Mouse (Mus musculus) thymus, adult 2 months (tissue): Measurements from ENCODE around the gene Cdk2ap1.

Experiments
- CTCF ChIP-seq: fragments of 200-500 bp; IDR thresholded peaks from 2 replicates; pipeline ENCODE4 v1.5.1; 2012; ENCODE audit warnings: mild to moderate bottlenecking, control low read depth, low read length, moderate library complexity, borderline replicate concordance; ENCODE audit not compliant: control insufficient read depth, poor library complexity, insufficient read depth; ENCODE audit errors: extremely low read depth
- POLR2A ChIP-seq: fragments of 200-500 bp; IDR thresholded peaks from 2 replicates; pipeline ENCODE4 v1.6.1; 2012; ENCODE audit warnings: mild to moderate bottlenecking, low read length, control low read depth, moderate library complexity; ENCODE audit not compliant: control insufficient read depth, poor library complexity, insufficient read depth; ENCODE audit errors: extremely low read depth

DNA sequence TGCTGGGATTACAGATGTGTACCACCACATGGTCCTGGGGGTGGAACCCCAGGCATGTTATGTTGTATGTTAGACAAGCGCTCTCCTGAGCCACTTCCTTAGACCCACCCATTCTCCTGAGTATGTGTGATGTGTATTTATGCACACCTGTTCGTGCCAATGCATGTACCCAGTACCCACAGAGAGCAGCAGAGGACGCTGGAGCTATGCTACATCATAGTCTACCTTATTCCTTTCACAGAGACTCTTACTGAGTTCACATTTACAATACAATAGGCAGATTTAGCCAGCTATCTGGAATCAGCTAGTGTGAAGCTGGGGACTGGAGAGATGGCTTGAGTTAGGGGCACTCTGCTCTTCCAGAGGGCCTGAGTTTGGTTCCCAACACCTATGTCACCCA, 6.2 kb downstream of the Cdk2ap1 start:
- TF ChIP-seq POLR2A: no peak
- TF ChIP-seq CTCF: no peak
